Mouse (Mus musculus) kidney, postnatal 0 days (tissue): Measurements from ENCODE around the gene Hist2h2bb. TPM values are rescaled to one million over a fixed set of nuclear protein-coding genes. Genes with fewer than 3 reads are reported as not detected.

Source experiments
- ATAC-seq: fragments of 200-750 bp; cut with Nextera tagmentation; replicated peaks from 2 replicates; pipeline ENCODE4 v1.8.0; 2017; ENCODE audit warnings: low read depth, moderate number of reproducible peaks, moderate TSS enrichment, moderate library complexity; ENCODE audit not compliant: low FRiP score
- DNase-seq: peaks from one replicate; pipeline ENCODE4 v3.0.0-alpha.2; 2016; ENCODE audit warnings: low spot score
- H3K27ac ChIP-seq: fragments of 300-500 bp; sonication (generic); 2 replicates; pipeline ENCODE4 v1.5.1; 2014; ENCODE audit warnings: mild to moderate bottlenecking
- H3K27me3 ChIP-seq: fragments of 300-500 bp; sonication (generic); 2 replicates; pipeline ENCODE4 v1.6.1; 2014; ENCODE audit warnings: low read length, mixed read lengths; ENCODE audit not compliant: insufficient read depth
- H3K36me3 ChIP-seq: fragments of 300-500 bp; sonication (generic); 2 replicates; pipeline ENCODE4 v1.6.1; 2014; ENCODE audit warnings: low read length, mixed read lengths; ENCODE audit not compliant: insufficient read depth
- H3K4me1 ChIP-seq: fragments of 300-500 bp; sonication (generic); replicated peaks from 2 replicates; pipeline ENCODE4 v1.6.1; 2014; ENCODE audit warnings: antibody characterized with exemption, low read length, mixed read lengths; ENCODE audit not compliant: insufficient read depth
- H3K4me2 ChIP-seq: fragments of 300-500 bp; sonication (generic); 2 replicates; pipeline ENCODE4 v1.6.1; 2014; ENCODE audit warnings: mild to moderate bottlenecking, low read length, moderate library complexity, mixed read lengths
- H3K4me3 ChIP-seq: fragments of 300-500 bp; sonication (generic); replicated peaks from 2 replicates; pipeline ENCODE4 v1.5.1; 2014; ENCODE audit warnings: low read depth, low read length
- H3K9ac ChIP-seq: fragments of 300-500 bp; sonication (generic); 2 replicates; pipeline ENCODE4 v1.6.1; 2014; ENCODE audit warnings: low read depth, low read length
- H3K9me3 ChIP-seq: fragments of 300-500 bp; sonication (generic); replicated peaks from 2 replicates; pipeline ENCODE4 v1.6.1; 2016; ENCODE audit warnings: low read length, inconsistent platforms, mixed read lengths
- CTCF ChIP-seq: IDR thresholded peaks from 2 replicates; pipeline ENCODE4 v1.5.1; 2016; ENCODE audit warnings: antibody characterized with exemption, low read depth, mild to moderate bottlenecking, moderate library complexity
- WGBS: fragments of 180-500 bp; shearing (Covaris S2); extraction: QIAGEN DNeasy Blood & Tissue Kit; methylation state at CpG from one replicate; pipeline ENCODE4 v1.1.7; 2014; 5-methylcytosine and 5-hydroxymethylcytosine counted together
- polyA plus RNA-seq: library from polyadenylated mRNA; unstranded; fragments of >200 nt; fragmentation: Nextera tagmentation; extraction: Ambion mirVana; gene quantifications from 2 replicates; pipeline ENCODE4 v1.2.1, GENCODE M21; 2015

Gene Hist2h2bb
- polyA plus RNA-seq, 1 experiment from 2014 or later = 4.9 TPM

DNA sequence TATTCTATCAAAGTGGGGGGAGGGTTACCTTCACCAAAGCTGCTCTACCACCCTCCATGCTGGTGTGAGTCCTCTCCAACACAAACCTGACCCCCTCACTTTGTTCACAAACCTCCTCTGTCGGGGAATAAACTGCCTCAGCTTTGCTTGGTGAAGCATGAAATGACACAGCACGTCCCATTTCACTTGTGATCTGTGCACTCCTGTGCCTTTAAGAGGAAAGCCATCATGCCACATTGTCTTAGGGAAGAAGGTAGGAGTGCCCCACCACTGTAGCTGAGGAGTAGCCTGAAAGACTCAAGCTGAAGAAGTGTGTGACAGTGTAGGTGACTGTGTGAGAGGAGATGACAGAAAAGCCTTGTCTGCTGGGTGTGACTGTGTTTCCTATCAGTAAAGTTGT lies 44.1 kb upstream of the Hist2h2bb start:
- ATAC-seq (no peak), DNase-seq (no peak)
- no peaks in the 10 kb centered on the region for H3K9me3 ChIP-seq
- H3K27me3 ChIP-seq = no peaks in the 10 kb centered on the region
- H3K36me3 ChIP-seq = no peaks in the 10 kb centered on the region
- WGBS = 22% methylated on average over 2 of the region's 2 CpGs
- H3K4me1 ChIP-seq = peaks cover 28% of the 10 kb centered on the region
- TF ChIP-seq CTCF = no peak
- no peak overlapping the region for H3K27ac ChIP-seq
- H3K4me2 ChIP-seq = no peak overlapping the region
- no peak overlapping the region for H3K4me3 ChIP-seq
- no peak overlapping the region for H3K9ac ChIP-seq

DNA sequence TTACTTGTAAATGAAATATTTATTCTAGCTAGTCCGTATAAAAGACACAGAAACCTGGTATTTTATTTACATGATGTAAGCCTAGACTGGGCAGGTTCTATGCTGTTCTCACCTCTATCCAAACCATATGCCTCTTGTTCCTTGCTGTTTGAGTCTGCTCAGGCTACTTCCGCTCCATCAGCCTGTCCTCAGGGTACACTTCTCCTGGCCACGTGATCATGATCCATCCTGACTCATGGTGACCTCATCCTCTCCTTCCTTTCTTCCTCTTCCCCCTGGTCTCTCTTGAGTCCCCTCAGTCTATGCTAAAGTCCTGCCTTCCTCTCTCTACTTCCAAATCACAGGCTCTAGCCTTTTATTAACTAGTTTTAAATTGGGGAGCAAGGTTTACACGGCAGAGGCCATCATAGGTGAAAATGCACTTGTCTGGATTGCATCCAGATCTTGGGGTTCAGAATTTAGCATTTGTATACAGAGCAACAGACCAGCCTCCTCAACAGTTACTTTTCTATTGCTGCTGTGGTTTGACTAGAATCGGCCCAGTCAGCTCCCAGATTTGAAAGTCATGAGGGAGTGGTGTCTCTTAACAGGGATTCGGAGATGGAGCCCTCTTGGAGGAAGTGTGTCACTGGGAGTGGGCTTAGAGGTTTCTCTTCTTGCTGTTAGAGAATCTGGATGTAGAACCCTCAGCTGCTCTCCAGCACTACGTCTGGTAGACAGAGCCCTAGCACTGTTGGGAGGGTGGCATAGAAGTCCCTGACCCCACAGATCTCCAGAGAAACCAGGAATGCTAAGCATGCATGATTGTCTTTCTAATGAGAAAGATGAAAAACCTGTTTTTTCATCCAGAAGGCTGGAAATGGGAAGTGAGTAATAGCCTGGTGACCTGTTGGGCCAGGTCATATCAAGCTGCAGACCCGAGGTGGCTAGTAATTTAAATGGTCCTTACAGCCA lies 42.6 kb upstream of the Hist2h2bb start:
- no peak overlapping the region for H3K4me3 ChIP-seq

DNA sequence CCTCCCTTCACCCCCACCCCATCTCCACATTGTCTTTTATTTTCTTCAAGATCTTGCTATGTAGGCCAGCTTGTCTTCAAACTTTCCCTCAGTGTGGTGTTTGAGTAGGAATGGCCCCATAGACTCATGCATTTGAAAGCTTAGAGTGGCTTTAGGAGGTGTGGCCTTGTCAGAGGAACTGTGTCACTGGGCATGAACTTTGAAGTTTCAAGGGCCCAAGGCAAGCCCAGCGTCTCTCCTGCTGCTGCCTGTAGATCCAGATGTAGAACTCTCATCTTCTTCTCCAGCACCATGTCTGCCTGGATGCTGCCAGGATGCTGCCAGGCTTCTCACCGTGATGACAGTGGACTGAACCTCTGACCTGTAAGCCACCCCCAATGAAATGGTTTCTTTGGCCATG lies 40.7 kb upstream of the Hist2h2bb start:
- no peak overlapping the region for H3K27ac ChIP-seq
- DNase-seq (no peak), ATAC-seq (no peak)
- H3K4me2 ChIP-seq = no peak overlapping the region
- no peaks in the 10 kb centered on the region for H3K9me3 ChIP-seq
- 69% methylated on average over 2 of the region's 2 CpGs for WGBS
- peaks cover 14% of the 10 kb centered on the region for H3K4me1 ChIP-seq
- no peaks in the 10 kb centered on the region for H3K27me3 ChIP-seq
- no peak overlapping the region for H3K4me3 ChIP-seq
- H3K36me3 ChIP-seq = no peaks in the 10 kb centered on the region
- no peak overlapping the region for H3K9ac ChIP-seq
- TF ChIP-seq CTCF = no peak

More for the DNA sequence above, 42.6 kb upstream of the Hist2h2bb start:
- Histone ChIP-seq H3K36me3 (no peaks in the 10 kb centered on the region), H3K9ac (no peak overlapping the region), H3K27ac (no peak overlapping the region), H3K4me2 (no peak overlapping the region), H3K9me3 (no peaks in the 10 kb centered on the region), H3K4me1 (peaks cover 28% of the 10 kb centered on the region), H3K27me3 (no peaks in the 10 kb centered on the region)
- TF ChIP-seq CTCF = no peak
- ATAC-seq (no peak), DNase-seq (no peak)
- 49% methylated on average over 8 of the region's 8 CpGs for WGBS

DNA sequence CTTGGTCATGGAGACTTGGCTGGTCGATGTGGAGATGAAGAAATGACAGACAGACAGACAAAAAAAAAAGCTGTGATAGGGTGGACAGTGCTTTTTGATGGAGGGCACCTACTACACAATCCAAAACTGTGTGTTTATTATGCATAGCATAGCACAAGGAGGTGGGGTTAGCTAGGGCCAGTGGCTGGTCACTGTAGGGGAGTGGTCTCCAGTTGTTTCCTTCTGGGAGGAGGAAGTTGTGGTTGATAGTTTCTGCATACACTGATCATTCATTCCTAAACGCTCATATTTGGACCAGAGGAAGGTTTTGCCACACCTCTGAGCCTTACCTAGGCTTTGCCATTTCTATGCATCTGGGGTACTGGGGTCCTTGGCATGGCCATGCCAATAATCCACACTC lies 39.1 kb upstream of the Hist2h2bb start:
- TF ChIP-seq CTCF = no peak
- H3K27ac ChIP-seq = no peak overlapping the region
- no peak overlapping the region for H3K4me3 ChIP-seq
- 76% methylated on average over 2 of the region's 2 CpGs for WGBS
- no peaks in the 10 kb centered on the region for H3K36me3 ChIP-seq
- ATAC-seq = no peak
- H3K4me2 ChIP-seq = no peak overlapping the region
- no peaks in the 10 kb centered on the region for H3K27me3 ChIP-seq
- no peak overlapping the region for H3K9ac ChIP-seq
- DNase-seq = no peak
- no peaks in the 10 kb centered on the region for H3K9me3 ChIP-seq
- H3K4me1 ChIP-seq = peaks cover 6% of the 10 kb centered on the region

DNA sequence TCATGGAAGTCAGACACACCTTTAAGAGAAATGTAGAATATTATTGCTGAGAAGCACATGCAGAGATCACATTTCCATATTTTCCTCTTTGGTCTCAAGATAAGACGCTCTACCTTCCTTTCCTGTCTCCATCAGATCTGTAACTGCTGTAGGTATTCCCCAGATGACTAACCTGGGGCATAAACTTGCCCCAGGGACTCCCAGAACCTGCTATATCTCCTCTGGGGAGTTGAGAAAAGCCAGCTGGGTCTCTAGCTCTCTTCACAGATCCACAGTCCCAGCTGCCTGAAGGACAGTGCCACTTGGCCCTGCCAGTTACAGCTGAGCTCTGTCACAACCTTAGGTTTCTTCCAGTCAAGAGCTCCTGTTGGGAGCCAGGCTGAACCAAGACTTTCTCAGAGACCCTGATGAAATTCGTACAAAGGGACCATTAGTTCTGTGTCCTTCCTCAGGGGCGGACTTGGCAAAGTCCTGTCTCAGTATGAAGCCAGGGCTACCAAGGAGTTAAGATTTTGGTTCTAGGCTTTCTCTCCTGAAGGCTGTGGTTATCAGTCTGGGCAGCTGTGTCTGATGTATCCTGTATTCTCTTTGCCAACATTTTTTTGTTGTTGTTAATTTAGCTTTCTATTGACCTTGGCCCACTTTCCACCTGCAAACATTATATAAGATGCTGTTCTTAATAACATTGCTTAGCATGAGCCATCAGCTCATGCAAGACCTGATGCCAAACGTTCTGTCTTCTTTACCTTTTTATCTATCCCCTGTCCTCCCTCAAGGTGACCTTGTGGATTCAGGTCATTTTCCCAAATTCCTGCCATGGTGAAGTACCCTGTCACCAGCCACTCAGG lies 38.4 kb upstream of the Hist2h2bb start:
- TF ChIP-seq CTCF = no peak
- no peak overlapping the region for H3K9ac ChIP-seq
- ATAC-seq (no peak), DNase-seq (no peak)
- no peaks in the 10 kb centered on the region for H3K36me3 ChIP-seq
- no peaks in the 10 kb centered on the region for H3K9me3 ChIP-seq
- no peaks in the 10 kb centered on the region for H3K4me1 ChIP-seq
- H3K4me2 ChIP-seq = no peak overlapping the region
- H3K27me3 ChIP-seq = no peaks in the 10 kb centered on the region
- H3K27ac ChIP-seq = no peak overlapping the region
- no peak overlapping the region for H3K4me3 ChIP-seq
- WGBS = 74% methylated on average over 4 of the region's 4 CpGs

DNA sequence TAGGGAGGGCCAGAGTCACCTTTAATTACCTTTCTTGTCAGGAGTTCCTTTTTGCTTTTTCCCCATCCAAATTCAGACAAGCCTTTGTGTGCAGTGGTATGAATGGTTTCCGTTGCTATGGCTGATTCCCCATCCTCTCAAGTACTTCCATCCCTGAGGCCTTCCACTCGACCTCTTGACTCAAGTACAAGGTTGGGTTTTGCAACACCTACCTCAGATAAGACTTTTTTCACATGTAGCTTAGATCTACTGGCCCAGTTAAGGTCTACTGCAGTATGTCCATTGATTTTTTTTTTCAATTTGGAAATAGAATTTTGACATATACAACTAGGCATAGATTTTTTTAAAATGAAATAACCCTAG lies 37.8 kb upstream of the Hist2h2bb start:
- no peak overlapping the region for H3K27ac ChIP-seq
- 62% methylated on average over 2 of the region's 2 CpGs for WGBS
- H3K36me3 ChIP-seq = no peaks in the 10 kb centered on the region
- no peak for TF ChIP-seq CTCF
- no peak overlapping the region for H3K4me2 ChIP-seq
- DNase-seq = no peak
- ATAC-seq = no peak
- no peaks in the 10 kb centered on the region for H3K9me3 ChIP-seq
- H3K4me3 ChIP-seq = no peak overlapping the region
- H3K9ac ChIP-seq = no peak overlapping the region
- peaks cover under 1% of the 10 kb centered on the region; the same call in 1 of the 2 replicates for H3K4me1 ChIP-seq
- no peaks in the 10 kb centered on the region for H3K27me3 ChIP-seq
